Mouse (Mus musculus) frontal cortex, postnatal 10 days (tissue): Measurements from ENCODE around the gene 4930503B20Rik.

ENCODE experiments used
- DNase-seq, 2 experiments: peaks; one replicate each; pipeline ENCODE4 v3.0.0; 2022; ENCODE audit warnings: low spot score in 2 of 2, mixed read lengths in 1 of 2

The 4930503B20Rik gene

GRCm38 (mm10) chr3:146652431-146652830, 1.3 kb upstream of the 4930503B20Rik start:
- no peak for DNase-seq

- DNase-seq: no peak
Measured at GRCm38 (mm10) chr3:146650716-146651115, 401 bp downstream of the 4930503B20Rik start.

DNA sequence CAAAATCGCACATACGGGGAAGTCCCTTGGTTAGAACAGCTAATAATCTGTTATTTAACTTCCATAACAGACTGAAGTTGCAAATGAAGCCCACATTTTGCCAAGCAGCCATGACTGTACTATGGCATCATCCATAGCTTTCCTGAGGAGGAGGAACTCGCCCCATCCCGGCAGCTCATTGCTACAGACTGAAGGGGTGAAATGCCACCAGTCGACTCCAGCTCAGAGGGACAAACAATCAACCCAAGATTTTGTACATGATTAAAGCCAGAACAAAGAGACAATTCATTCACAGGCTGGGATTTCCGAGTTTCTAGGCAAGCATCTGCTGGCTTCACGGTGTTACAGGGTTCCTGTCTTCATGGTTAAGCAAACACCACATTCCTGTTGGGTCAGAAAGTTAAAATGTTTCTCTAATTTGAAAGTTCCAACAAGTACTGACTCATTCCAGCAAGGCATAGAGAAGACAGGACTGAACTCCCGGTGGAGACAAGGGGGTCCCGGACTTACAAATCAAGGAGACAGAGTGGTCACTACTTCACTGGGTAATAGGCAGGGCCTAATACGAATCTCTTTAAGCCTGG, 1.7 kb downstream of the 4930503B20Rik start:
- DNase-seq: no peak

DNA sequence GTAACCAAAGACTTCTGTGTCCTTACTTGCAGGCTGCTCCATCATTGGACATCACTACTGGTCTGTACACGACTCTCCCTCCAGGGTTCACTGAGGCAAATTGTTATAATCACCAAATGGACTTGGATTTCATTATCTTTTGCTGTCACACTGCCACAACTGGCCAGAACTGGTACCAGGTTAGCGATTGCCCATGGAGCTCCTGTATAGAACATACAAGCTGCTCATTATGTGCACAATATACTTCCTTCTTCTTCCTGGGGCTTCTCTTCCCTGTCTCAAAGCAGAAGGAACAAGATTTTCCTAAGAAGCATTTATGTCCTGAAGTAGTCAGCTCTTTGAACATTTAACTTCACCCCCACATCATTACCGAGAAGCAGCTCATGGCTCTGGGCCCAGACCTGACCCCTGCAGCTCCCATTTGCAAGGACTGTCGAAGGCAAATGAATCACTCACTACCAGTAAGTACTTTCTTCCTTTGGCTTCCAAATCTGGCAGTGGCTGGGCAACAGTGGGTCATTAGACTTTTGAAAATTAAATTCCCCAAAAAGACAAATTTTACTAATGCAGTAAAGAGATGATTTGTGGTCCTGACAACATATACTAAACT, 9.2 kb downstream of the 4930503B20Rik start:
- DNase-seq: no peak

DNA sequence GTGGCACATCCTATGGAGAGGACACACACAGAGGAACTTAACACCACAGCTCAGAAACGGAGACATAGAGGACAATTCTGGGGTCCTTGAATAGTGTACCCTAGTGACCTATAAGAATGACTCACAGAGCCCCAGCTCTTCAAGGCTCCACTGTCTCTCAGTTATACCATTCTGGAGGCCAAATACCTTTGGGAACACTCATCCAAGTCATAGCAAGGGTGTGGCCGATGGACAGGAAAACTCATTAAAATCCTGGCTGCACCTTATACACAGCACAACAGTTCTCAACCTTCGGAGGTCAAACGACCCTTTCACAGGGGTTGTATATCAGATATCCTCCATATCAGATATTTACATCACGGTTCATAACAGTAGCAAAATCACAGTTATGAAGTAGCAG, 18.6 kb downstream of the 4930503B20Rik start:
- DNase-seq: no peak

DNA sequence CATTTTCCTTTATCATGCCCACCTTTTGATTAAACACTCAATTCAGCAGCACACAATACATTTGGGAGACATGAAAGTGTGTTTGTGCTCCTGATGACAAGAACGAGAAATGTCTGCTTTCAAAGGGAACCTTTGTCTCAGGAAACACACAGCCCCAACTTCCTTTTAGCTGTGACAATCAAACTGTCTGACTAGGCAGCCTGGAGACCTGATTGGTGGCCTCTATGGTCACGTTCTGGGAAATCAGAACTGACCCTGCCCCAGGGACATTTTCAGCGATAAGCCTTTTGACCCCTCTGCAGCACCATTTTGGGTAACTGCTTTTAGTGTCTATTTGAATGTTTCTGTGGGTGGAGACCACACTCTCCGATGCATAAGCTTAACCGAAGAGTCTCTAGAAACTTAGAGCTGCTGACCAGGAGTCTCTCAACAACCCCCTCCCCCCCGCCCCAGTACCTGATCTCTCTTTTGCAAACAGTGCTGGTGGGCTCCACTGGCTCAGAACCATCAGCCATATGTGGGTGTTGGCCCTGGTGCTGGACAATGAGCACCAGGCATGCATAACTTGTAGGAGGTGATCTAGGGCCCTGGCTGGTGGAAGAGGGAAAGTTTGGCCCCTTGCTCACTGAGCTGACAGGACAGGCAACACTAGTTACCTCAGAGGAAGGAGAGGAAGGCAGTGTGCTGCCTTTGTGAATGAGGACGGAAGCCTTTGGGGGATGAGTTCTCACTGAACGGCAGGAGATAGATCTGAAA, 22.7 kb downstream of the 4930503B20Rik start:
- DNase-seq: no peak

DNA sequence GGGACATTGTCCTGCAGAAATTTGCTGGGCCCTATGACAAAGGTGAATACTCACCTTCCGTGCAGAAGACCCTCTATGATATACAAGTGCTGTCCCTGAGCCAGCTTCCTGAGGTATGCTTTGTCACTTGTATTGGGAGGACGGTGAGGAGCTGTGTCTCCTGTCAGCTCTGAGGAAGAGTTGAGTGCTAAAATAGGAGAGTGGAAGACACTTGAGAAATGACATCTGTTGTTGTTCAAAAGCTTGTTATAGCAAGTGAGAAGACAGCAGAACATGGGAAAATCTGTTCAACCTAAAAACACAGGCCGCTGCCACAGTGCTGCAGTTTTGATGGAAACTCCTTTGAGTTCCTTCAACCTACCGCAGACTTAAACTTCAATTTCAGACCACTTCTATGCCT, 25.4 kb downstream of the 4930503B20Rik start:
- DNase-seq: no peak

DNA sequence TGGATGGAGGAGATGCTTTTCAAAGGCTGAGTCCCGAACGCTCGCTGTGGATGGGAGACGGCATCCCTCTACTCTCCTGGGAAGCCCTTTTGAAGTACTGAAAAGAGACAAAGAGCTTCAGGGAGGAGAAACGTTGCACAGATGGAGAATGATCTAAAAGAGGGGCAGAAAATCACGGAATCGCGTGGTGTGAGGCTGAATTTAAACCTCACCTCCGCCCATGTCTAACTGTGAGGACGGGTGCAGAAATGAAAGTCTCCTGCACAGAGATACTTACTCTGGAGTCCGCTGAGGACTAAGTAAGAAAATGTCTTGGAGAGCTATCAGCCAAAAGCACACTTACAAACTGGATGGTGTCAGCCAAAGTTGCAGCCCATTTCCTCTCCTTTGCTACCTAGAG, 29.2 kb downstream of the 4930503B20Rik start:
- DNase-seq: no peak

DNA sequence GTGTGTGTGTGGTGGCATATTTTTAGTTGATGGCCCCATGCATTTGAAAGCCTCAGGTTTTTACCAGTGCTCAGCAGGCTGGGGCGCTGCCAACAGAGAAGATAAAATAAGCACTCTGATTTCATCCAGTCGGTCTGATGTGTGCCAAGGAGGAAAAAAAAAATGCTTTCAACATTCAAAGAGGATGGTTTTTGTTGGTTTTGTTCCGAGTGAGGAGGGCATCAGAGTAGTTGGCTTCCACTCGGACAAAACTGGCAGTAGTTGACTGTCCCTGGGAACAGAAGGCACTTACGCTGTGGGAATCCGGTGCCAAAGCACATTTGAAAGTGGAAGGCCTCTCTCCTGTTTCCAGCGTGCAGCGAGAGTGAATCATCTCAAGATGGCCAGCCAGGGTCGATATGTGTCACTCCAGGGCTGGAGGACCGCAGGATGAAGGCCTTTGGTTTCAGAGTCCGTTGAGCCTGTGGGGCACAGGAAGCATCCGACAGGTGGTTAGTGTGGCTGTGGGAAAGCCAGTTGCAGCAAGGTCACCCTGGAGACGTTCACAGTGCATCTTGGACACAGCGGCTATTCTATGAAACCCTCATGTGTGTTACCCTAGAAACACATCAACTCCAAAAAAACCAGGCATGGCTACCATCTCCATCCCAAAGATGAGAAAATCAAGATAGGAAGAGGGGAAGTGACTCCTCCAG, 30.4 kb downstream of the 4930503B20Rik start:
- peak; percentile 73 to 83 for DNase-seq

- no peak for DNase-seq
Measured at GRCm38 (mm10) chr3:146620101-146620500, 31.0 kb downstream of the 4930503B20Rik start.

DNA sequence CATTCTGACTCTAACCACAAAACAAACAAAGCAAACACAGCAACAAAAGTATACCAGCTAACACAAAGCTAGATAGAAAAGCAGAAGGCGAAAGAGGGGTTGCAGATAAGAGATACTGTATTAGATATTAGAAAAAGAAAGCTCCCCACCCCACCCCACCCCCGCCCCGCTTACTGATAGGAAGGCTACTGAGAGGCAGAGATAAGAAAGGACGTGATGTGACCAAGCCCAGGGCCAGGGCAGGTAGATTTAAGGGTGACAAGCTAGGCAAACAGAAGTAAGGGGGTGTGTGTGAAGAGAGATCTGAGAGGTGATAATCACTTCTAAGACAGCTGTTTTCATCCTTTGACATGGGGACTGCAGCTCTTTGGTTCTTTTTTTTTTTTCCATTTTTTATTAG, 32.8 kb downstream of the 4930503B20Rik start:
- DNase-seq: no peak

GRCm38 (mm10) chr3:146617946-146618345, 33.2 kb downstream of the 4930503B20Rik start:
- no peak for DNase-seq

DNA sequence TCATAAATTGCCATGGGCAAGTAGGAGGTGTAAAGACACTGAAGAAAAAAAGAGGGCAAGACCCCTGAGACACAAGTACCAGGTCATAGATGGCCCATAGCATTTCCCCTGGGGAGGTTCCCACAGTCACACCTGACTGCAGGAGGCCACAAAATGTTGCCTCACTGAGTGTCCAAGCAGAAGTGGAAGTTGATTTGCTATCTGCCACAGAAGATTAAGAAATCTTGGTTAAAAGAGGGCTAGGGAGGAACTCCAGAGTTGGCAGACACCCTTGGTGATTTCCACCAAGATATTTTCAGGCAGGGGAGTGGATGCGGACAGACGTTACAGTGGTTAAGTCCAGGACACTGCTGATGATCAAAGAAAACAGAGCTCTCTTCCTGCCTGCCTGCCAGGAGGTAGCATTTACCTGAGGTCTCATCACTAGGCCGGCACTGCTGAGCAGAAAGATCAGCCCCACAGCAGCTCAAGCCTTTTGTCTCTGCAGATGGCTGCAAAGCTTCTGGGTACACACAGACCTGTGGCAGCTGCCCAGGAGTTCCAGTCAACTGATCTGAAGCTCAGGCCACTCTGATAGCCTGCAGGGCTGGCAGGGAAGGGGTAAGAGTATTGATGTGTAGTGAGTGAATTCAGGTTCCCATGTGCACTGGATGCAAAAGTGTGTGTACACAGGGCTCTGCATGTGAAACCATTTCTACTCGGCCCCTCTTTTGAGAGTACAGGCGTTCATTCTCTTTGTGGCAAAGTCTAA, 34.4 kb downstream of the 4930503B20Rik start:
- no peak for DNase-seq

- no peak for DNase-seq
Measured at GRCm38 (mm10) chr3:146615496-146615895, 35.6 kb downstream of the 4930503B20Rik start, which contains the start of gene Dnase2b. Gene Dnase2b, minus strand, starts transcription at chr3:146615596.

DNA sequence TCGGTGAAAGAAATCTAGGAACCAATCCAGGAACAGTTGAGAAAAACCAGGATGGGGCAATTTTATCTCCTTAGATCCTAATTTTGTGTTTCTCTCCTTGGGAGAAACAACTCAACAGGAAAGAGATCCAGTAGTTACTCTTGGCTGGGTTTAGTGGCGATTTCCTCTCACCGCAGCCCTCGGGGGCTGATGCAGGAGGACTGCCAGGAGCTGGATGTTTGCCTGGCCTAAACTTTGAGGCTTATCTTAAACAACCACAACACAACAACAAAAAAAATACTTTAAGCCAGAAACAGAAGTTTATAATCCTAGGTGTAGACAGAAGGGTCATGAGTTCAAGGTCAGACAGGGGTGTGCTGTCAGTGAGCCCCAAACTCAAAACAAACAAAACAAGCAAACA, 39.3 kb downstream of the 4930503B20Rik start:
- no peak for DNase-seq

DNA sequence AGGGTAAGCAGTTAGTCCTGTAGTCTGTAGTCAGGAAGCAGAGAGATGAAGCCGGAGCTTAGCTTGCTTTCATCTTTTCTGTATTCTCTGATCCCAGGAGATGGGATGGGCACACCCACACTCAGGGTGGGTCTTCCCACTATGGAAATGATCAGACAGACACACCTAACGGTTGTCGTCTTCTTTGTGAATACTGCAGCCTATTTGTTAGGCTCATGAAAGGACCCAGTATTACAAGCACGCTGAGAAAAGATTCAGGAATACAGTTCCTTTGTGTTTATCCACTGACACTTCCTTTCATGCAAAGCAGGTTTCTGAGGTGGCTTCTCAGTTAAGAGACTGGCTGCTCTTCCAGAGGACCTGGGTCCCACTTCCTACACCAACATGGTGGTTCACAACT, 39.9 kb downstream of the 4930503B20Rik start:
- DNase-seq: no peak

DNA sequence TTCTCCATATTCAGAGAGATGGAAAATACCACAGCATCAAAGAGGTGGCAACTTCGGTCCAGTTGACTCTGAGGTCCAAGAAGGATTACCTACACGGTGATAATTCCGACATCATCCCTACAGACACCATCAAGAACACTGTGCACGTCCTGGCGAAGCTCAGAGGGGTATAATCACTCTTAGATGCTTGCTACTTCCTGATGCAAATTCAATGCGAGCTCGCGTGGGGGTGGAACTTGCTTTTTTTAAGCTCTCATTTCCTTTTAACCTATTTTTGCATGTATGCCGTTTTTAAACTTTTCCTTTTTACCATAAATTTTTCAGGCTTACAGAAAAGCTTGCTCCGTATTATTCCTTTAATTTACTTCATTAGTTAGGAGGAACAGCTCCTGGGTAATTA, 40.8 kb downstream of the 4930503B20Rik start:
- no peak for DNase-seq

DNA sequence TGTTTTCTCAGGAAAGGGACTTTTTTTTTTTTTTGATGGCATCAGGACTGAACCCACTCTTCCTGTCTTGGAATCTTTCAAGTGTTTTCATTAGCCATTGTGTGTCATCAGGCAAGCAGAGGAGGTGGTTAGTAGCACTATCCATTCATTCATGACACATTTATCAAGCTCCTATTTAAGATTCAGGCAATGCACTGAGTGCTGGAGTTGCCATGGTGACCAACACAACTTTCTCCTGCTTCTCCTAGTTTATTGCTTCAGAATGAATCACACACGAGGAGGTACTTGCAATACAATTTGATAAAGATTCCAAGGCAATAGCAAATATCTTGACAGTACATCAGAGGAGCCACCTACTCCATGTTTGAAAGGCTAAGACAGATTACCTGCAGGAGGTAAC, 43.7 kb downstream of the 4930503B20Rik start:
- peak; percentile 40 to 44 for DNase-seq

DNA sequence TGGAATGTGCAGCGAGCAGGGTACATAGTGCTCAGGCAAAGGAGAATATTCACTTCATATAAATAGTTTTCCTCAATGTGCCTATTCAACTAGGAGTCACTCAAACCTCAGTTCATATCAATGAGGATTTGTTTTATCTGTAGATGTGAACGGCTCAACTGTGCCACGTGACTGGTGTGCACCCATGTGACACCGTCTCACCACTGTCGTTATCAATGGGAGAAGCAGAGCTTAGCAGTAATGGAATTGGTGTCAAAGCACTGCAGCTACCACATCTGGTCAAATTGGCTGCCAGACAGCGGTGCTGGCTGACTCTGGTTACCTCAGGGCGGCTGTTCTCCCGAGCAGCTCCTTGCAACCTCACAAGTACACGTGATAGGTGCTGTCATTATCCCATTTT, 46.5 kb downstream of the 4930503B20Rik start:
- no peak for DNase-seq

- no peak for DNase-seq
Measured at GRCm38 (mm10) chr3:146602531-146602930, 48.6 kb downstream of the 4930503B20Rik start.

DNA sequence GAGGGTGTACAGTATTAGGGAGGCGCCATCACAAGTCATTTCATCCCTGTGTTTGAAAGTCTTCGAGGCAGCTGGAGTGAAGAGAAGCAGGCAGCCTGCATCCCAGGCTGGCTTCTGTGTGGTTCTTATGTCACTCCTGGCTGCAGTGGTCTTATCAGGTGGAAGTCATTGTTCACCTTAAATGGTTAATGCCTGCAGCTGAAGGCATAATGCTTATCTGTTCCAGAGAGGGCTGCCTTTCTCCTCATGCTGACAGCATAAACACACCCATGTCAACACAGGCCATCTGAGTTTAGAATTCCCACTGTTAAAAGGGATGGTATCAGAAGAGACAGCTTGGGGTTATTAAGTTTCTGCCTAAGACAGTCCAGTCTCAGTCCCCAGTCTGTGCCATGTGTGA, 49.9 kb downstream of the 4930503B20Rik start:
- no peak for DNase-seq
